Mouse (Mus musculus) thymus, adult 2 months (tissue): Measurements from ENCODE around the gene Ncdn.

ENCODE experiments used
- CTCF ChIP-seq: fragments of 200-500 bp; IDR thresholded peaks from 2 replicates; pipeline ENCODE4 v1.5.1; 2012; ENCODE audit warnings: mild to moderate bottlenecking, control low read depth, low read length, moderate library complexity, borderline replicate concordance; ENCODE audit not compliant: control insufficient read depth, poor library complexity, insufficient read depth; ENCODE audit errors: extremely low read depth
- POLR2A ChIP-seq: fragments of 200-500 bp; IDR thresholded peaks from 2 replicates; pipeline ENCODE4 v1.6.1; 2012; ENCODE audit warnings: mild to moderate bottlenecking, low read length, control low read depth, moderate library complexity; ENCODE audit not compliant: control insufficient read depth, poor library complexity, insufficient read depth; ENCODE audit errors: extremely low read depth

DNA sequence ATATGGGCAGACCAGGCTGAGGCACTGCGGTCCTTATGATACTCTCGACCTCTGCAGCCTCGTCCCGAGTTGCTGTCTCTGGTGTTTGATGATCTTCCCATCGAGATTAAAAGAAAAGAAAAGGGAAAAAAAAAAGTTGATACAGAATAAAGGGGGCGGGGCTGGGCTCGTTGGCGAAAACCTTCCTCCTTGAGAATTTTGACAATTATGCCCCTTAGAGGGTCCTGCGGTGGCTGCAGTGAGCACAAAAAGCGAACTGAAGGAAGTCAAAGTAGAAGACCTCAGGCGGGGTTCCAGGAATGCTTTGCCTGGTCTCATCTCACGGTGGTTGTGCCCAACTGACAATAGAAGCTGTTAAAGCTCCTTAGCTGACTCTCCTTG is 983 bp upstream of the Ncdn start:
- TF ChIP-seq CTCF (no peak), POLR2A (no peak)
